Mouse (Mus musculus): Measurements from ENCODE around the gene Duxbl2.
"Not testable (repeated sequence)": the region's sequence is repeated elsewhere in the genome, so short reads cannot be mapped to it uniquely, and the experiment has no call there.

The Duxbl2 gene

DNA sequence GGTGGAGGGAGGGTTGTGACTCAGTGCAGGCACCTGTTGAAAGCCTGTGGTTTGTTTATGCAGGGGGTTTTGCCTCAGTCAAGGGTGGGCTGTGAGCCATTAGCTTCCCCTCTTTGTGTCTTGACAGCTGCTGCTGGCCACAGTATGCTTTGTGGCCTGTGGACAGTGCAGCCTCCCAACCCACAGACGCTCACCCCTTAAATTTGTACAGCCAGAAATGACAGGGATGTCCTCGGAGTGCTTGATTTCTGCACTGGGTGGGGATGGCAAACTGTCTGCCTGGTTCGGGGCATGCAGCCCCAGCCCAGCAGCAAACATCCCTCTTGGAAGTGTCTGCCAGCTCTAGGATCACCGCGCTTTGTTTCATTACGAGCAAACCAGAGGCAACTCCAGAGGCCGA is at the start of gene Duxbl2:
TSS of gene Duxbl2 (plus strand) at position 200 of the 400 bp plus-strand sequence.
- DNase-seq (ENCODE audit: extremely low read depth, low read depth) = not testable (repeated sequence)

DNA sequence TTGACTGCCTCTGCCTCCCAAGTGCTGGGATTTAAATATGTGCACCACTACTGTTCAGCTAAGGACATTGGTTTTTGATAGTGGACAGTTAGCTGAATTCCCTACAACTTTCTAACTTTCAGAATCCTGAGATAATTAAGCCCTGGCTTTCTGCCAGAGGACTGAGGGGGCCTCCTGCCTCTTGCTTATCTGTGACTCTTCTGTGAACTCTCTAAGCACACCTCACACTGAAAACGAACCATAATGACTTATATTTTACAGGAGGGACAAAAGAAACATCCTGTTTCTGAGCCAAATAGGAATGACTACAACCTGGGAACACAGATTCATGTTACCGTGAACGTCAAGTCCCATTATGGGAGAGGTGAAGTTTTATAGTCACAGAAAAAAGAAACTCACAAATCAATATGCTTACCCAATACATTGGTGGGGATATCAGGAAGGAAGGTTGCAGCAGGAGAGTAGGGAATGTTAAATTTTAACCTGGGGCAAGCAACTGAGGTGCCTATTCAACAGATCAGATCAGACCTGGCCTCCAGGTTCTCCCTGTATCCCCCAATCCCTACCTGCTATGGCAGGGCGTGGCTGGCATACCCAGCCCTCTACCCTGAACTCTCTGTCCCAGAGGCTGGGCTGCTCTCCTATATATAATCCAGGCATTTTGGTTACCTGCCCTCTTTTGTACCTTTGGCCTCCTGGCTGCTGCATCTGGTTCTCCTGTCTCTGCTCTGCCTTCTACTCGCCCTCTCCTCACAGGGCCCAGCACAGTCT is 41.3 kb upstream of the Duxbl2 start:
- not testable (repeated sequence) for DNase-seq (ENCODE audit: extremely low read depth, low read depth)

DNA sequence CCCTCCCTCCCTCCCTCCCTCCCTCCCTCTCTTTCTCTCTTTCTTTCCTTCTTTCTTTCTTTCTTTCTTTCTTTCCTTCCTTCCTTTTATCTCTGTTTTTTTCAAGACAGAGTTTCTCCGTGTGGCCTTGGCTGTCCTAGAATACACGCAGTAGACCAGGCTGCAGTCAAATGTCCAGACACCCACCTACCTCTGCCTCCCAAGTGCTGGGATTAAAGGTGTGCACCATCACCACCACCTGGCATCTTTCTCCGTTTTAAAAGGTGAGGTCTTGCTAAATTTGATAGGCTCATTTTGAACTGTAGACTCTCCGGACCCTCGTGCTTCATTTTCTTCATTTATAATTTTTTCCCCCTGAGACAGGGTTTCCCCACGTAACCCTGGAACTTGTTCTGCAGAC is 36.9 kb upstream of the Duxbl2 start, which contains the start of gene Cphx2:
TSS of gene Cphx2 (plus strand) at position 301 of the 400 bp plus-strand sequence.
- not testable (repeated sequence) for DNase-seq (ENCODE audit: extremely low read depth, low read depth)

DNA sequence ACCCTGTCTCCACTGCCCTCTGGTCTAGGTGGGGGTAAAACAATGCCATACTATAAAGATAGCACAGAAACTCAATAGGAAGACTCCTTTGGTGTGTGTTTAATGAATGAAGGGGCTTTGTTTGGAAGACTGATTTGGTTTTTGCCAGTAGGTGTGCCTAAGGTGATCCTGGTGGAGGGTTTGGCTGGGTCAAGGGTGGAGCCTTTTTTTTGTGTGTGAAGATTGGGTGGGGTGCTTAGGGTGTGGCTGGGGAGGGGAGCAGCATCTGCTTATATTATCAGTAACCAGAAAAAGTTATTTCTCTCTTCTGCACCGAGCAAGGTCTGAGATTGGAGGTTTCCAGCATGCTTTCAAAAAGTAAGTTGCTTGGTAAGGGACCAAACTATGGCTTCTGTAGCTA is 36.2 kb upstream of the Duxbl2 start, which contains the start of gene Cphx3:
TSS of gene Cphx3 (plus strand) at position 301 of the 400 bp plus-strand sequence.
- not testable (repeated sequence) for DNase-seq (ENCODE audit: extremely low read depth, low read depth)

DNA sequence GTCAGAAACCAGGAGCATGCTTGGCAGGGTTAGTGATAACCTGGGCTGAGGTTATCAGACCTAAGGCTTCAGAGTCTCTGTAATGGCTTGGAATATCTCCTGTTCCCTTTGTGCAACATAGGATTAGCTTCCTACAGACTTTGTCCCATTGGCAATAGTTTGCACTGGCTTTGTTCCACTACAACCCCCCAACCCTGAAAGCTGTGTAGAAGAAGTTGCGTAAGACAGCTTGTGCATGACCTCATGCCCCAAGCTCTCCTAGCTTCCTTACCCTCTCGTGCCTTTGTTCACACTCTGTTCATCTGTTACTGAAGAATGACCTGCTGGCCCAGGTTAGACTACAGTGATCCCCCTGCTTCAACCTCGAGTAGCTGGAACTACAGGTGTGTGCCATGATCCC is 20.5 kb upstream of the Duxbl2 start:
- DNase-seq (ENCODE audit: extremely low read depth, low read depth) = not testable (repeated sequence)

DNA sequence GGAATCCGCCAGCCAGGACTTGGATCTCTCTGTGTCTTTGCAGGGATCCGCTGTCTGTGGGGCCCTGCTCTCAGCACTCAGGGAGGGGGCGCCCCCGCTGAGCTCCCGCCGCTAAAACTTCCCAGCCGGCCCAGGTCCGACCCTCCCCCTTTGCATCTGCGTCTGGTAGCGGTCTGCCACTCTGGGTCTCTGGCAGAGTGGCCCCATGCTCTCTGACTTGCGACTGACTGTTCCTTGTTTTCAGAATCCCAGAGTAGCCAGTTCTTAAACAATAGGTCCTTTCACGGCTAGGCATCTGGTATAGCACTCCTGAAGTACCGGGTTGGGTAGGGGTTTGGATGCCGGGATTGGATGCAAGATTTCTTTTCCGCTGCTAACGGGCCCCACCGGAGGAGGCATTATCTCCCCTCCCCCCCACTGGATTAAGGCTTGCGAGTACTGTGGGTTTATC is 426 bp downstream of the Duxbl2 start:
- not testable (repeated sequence) for DNase-seq (ENCODE audit: extremely low read depth, low read depth)

DNA sequence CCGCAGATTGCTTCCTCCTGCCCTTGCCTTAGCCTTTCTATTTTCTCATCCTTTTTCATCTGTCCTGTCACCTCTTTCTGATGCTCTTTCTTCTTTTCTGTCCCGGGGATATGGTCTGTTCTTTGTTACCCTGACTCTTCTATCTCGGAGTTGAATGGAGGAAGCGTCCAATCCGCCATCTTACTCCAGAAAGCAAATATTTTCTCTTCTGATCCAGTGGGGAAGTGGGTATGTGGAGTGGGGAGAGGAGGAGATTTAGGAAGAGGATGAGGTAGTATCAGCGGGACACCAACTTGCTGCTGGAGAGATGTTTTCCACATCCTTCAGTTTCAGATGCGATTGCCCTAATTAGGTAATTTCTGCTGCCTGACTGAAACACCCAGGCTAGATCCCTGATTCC is 946 bp downstream of the Duxbl2 start:
- DNase-seq (ENCODE audit: extremely low read depth, low read depth) = not testable (repeated sequence)

DNA sequence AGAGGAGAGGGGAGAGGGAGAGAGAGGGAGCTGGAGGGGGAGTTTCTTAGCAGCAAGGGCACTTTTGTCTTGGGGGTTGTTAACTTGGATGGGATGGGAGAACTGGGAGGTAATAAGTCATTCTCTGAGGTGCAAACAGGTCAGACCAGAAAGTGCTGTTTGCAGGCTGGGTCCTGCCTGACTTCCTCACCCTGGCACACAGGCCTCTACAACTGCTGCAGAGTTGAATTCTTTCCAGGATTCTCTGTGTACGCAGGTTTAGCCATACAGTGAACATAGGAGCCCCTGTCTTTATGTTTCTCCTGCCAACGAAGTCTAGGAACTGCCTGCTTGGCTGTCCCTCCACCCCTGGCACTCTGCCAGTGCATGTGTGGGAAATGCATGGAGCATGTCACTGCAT is 28.9 kb downstream of the Duxbl2 start:
- DNase-seq (ENCODE audit: extremely low read depth, low read depth) = not testable (repeated sequence)

DNA sequence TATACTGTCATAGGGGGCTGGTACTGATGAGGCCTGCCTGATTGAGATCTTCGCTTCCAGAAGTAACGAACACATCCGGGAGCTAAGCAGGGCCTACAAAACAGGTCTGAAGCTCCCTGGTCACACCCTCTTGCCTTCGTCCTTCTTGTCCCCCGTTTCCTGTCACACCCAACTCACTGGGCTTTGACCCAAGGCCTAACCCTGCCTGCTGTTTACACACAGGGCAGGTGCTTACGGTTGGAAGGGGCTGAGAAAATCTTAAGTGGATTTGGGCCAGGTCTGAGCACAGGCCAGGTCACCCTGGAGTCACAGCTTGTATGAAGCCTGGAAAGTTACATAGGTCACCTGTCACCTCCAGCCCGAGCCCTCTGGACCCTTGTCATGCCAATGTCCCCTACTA is 37.9 kb downstream of the Duxbl2 start:
- not testable (repeated sequence) for DNase-seq (ENCODE audit: extremely low read depth, low read depth)

DNA sequence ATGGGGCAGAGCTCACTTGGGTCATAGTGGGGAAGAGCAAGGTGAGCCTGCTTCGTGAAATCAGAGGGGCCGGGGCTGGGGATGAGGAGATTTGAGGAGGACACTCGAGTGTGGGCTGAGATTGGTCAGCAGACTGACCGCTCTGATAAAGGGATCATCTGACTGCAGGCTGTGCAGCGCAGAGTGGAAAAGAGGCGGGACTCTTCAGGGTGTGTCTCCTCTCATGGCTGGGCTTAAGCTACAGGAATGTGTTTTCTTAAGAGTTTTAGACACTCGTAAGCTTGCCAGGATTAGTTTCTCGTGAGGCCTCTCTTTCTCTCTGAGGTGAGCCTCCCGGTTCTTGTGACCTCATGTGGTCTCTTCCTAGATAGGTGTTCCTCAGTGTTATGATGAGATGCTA is 43.0 kb downstream of the Duxbl2 start:
- not testable (repeated sequence) for DNase-seq (ENCODE audit: extremely low read depth, low read depth)

DNA sequence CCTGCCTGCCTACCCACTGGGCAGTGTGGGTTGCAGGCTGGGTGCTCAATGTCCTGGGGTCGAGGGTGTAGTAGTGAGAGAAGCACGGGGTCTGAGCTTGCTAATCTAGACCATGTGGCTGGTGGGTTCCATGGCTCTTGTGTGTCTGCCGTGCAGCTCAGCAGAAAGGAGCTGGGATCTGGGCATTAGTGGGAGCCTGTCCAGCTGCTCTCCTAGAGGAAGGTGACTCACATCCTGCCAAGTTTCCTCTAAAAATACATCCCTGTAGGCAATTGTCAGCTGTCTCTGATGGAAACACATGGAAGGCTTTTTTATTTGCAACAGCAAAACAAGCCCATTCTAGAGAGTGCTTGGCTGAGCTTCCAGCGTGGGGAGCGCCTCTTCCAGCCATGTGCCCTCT is 44.3 kb downstream of the Duxbl2 start:
- not testable (repeated sequence) for DNase-seq (ENCODE audit: extremely low read depth, low read depth)

DNA sequence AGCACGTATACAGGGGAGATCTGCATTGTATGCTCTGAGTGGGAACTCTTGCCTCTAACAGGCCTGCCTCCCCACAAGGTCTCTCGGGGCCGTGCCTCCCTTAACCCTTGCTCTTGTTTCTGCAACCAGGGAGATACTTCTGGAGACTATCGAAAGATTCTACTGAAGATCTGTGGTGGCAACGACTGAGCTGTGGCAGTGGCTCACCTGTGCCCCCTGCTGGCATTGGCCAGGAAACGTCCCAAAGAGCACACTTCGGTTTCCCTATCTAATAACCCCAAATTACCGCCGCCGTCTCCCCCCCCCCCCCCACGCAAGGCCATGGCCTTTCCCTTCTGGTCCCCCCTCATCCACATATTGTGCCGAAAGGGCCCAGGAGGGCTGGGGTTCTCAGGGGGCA is 47.1 kb downstream of the Duxbl2 start:
- not testable (repeated sequence) for DNase-seq (ENCODE audit: extremely low read depth, low read depth)

DNA sequence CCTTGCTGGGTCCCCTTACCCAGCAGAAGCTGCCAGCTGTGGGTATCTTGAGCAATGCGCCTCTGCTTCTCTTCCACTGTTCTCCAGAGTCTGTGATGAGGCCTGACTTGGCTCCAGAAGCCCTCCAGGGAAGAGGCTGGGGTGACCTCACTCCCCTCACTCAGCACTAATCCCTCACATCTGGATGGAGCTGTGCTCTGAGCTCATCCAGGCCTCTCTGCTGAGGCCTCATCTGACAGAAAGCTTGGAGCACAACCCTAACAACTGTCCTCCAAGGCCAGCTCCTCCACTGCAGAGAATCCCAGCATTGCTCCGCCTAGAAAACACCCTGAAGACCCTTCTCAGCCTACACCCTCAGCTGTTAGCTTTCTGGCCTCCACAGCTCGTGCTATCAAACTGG is 55.8 kb downstream of the Duxbl2 start:
- not testable (repeated sequence) for DNase-seq (ENCODE audit: extremely low read depth, low read depth)

DNA sequence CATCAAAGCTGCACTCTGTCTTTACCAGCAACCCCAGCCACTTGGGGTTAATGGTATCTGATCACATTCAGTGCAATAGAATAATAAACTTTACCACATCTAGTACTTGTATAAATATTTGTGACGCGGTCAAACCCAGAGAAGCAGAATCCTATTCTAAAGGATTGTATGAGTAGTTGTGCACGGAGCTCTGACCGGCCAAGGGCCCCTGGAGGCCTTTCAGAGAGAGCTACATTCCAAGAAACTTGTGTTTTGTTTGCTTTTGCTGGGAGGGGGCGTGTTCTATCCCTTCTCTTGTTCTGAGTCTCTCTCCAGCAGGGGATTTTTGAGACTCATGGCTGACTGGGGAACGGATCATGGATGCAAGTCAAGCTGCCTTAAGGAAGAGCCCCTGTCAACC is 56.9 kb downstream of the Duxbl2 start:
- not testable (repeated sequence) for DNase-seq (ENCODE audit: extremely low read depth, low read depth)

Measured in MEL-GATA-1-ER (cell line).